Mouse (Mus musculus) lung, postnatal 0 days (tissue): ENCODE results near the gene Olfr1499. TPM values are rescaled to one million over a fixed set of nuclear protein-coding genes. Genes with fewer than 3 reads are reported as not detected.
"Not testable (repeated sequence)": the region's sequence is repeated elsewhere in the genome, so short reads cannot be mapped to it uniquely, and the experiment has no call there.

Source experiments
- ATAC-seq: fragments of 200-750 bp; cut with Nextera tagmentation; 2 replicates; pipeline ENCODE4 v1.8.0; 2017; ENCODE audit warnings: moderate library complexity
- DNase-seq: peaks from one replicate; pipeline ENCODE4 v3.0.0-alpha.2; 2016; ENCODE audit warnings: low spot score
- H3K27ac ChIP-seq: fragments of 300-500 bp; sonication (generic); 2 replicates; pipeline ENCODE4 v1.5.1; 2014; ENCODE audit warnings: antibody characterized with exemption, mild to moderate bottlenecking, low read length, mixed read lengths
- H3K27me3 ChIP-seq: fragments of 300-500 bp; sonication (generic); replicated peaks from 2 replicates; pipeline ENCODE4 v1.6.1; 2014; ENCODE audit warnings: low read length, mixed read lengths; ENCODE audit not compliant: insufficient read depth
- H3K36me3 ChIP-seq: fragments of 300-500 bp; sonication (generic); 2 replicates; pipeline ENCODE4 v1.6.1; 2014; ENCODE audit warnings: low read length, mixed read lengths; ENCODE audit not compliant: insufficient read depth
- H3K4me1 ChIP-seq: fragments of 300-500 bp; sonication (generic); 2 replicates; pipeline ENCODE4 v1.6.1; 2014; ENCODE audit warnings: antibody characterized with exemption, low read depth, low read length, mixed read lengths; ENCODE audit not compliant: insufficient read depth
- H3K4me2 ChIP-seq: fragments of 300-500 bp; sonication (generic); replicated peaks from 2 replicates; pipeline ENCODE4 v1.6.1; 2014; ENCODE audit warnings: low read depth, mild to moderate bottlenecking, low read length, moderate library complexity, mixed read lengths
- H3K4me3 ChIP-seq: fragments of 300-500 bp; sonication (generic); 2 replicates; pipeline ENCODE4 v1.5.1; 2014; ENCODE audit warnings: low read depth, low read length
- H3K9ac ChIP-seq: fragments of 300-500 bp; sonication (generic); replicated peaks from 2 replicates; pipeline ENCODE4 v1.6.1; 2014; ENCODE audit warnings: low read depth, mild to moderate bottlenecking
- H3K9me3 ChIP-seq: fragments of 300-500 bp; sonication (generic); 2 replicates; pipeline ENCODE4 v1.6.1; 2016; ENCODE audit warnings: low read length, mixed read lengths
- CTCF ChIP-seq: IDR thresholded peaks from 2 replicates; pipeline ENCODE4 v1.5.1; 2016; ENCODE audit warnings: antibody characterized with exemption, mild to moderate bottlenecking
- EP300 ChIP-seq: IDR thresholded peaks from 2 replicates; pipeline ENCODE4 v1.6.1; 2016; ENCODE audit warnings: antibody characterized with exemption, mild to moderate bottlenecking, control low read depth
- WGBS: fragments of 180-500 bp; shearing (Covaris S2); extraction: QIAGEN DNeasy Blood & Tissue Kit; methylation state at CpG from one replicate; pipeline ENCODE4 v1.1.7; 2014; 5-methylcytosine and 5-hydroxymethylcytosine counted together
- polyA plus RNA-seq: library from polyadenylated mRNA; unstranded; fragments of >200 nt; fragmentation: Nextera tagmentation; extraction: Ambion mirVana; gene quantifications from 2 replicates; pipeline ENCODE4 v1.2.1, GENCODE M21; 2015

The Olfr1499 gene
- polyA plus RNA-seq, 1 experiment from 2014 or later, result not detected

DNA sequence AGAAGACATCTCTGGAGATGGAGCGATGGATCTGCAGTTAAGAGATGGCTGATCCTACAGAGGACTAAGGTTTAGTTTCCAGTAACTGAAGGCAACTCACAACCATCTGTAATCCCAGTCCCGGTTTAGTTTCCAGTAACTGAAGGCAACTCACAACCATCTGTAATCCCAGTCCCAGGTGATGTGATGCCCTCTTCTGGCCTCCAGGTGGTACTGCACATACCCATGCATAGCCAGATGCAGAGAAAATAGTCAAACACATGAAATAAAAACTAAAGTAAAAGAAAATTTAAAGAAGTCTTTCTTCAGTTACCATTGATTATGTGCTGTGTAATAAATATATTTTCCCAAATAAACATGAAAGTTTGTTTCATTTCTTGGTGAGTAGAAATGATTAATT lies 6.4 kb downstream of the Olfr1499 start:
- no peaks in the 10 kb centered on the region for H3K9me3 ChIP-seq
- H3K27me3 ChIP-seq, result no peaks in the 10 kb centered on the region
- H3K4me3 ChIP-seq, result no peak overlapping the region
- no peak for DNase-seq
- TF ChIP-seq CTCF (0 out of 2 replicates have a peak, but pooled peaks have one; percentile 2), EP300 (no peak)
- 59% methylated on average over 2 of the region's 2 CpGs for WGBS
- no peak for ATAC-seq
- no peak overlapping the region for H3K27ac ChIP-seq
- H3K9ac ChIP-seq, result no peak overlapping the region
- H3K4me1 ChIP-seq, result no peaks in the 10 kb centered on the region
- H3K36me3 ChIP-seq, result no peaks in the 10 kb centered on the region
- no peak overlapping the region for H3K4me2 ChIP-seq

DNA sequence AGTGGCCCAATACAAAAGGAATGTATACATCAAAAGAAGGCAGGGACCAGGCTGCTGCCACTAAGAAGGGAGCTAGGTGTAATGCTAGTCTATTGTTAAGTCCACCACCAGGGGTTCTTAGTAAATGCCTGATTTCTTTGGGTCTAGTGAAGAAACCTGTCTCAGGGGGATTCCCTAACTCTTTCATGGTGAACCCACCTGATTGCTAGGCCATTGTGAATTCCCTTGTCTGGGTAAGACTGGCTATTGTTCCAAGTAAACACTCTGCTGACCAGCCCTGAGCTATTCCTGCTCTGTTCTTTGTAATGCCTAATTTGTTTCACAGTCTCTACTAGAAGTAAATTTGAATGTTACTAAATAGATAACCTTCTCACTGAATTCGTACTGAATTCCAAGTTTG lies 13.8 kb downstream of the Olfr1499 start:
- not testable (repeated sequence) for H3K9me3 ChIP-seq, H3K27me3 ChIP-seq, H3K9ac ChIP-seq, DNase-seq, H3K36me3 ChIP-seq, ATAC-seq, H3K4me1 ChIP-seq, H3K4me3 ChIP-seq, H3K4me2 ChIP-seq, H3K27ac ChIP-seq
- WGBS, result 46% methylated on average over 1 of the region's 1 CpGs

DNA sequence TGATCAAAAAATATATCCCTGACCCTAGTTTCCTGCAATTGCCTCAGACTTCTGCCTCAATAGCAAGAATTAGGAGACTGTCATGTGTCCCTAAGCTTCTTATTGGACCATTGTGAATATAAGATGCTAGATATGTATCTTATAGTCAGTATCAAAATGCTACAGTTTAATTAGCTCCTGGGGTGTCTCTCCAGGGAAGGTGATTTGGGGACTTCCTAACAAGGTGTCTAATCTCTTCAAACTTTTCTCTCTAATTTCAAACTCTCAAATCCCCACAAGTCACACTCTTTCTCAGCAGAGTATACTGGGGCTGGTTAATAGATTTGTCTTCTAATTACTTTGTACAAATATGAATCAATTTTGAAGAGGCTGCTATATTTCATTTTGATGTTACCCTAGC lies 21.1 kb downstream of the Olfr1499 start, which contains the start of gene Olfr1497:
Gene Olfr1497, minus strand, starts transcription at position 101 of the 400 bp plus-strand sequence.
- H3K27ac ChIP-seq, result no peak within 1 kb of the TSS
- no peaks in the 10 kb centered on the region for H3K27me3 ChIP-seq
- no peak within 1 kb of the TSS for H3K9ac ChIP-seq
- H3K4me3 ChIP-seq, result no peak within 1 kb of the TSS
- TF ChIP-seq EP300 (no peak), CTCF (no peak)
- H3K9me3 ChIP-seq, result no peaks in the 10 kb centered on the region
- DNase-seq (no peak), ATAC-seq (no peak)
- no peak within 1 kb of the TSS for H3K4me2 ChIP-seq
- H3K36me3 ChIP-seq, result no peaks in the 10 kb centered on the region
- H3K4me1 ChIP-seq, result no peaks in the 10 kb centered on the region

DNA sequence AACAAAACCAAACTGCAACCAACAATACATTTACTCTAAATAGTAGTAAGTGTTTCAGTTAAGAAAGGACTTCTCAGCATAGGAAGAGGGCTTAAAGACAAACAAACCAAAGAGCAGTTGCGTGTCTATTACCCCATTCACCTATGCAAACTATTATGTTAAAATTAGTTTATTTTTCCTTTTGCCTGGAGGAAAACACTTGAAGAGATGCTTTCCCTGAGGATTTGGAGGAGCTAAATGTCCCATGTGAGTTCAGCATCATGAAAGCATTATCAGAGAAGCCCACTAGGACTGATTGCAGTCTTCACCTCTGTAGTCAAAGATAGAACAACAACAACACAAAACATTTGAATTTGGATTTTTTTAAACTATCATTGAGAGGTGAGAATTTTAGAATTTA lies 41.7 kb downstream of the Olfr1499 start, which contains the start of gene Olfr1496:
Gene Olfr1496, plus strand, starts transcription at position 301 of the 400 bp plus-strand sequence.
- H3K4me1 ChIP-seq, result no peaks in the 10 kb centered on the region
- H3K4me3 ChIP-seq, result no peak within 1 kb of the TSS
- no peak within 1 kb of the TSS for H3K9ac ChIP-seq
- WGBS, result 73% methylated on average over 1 of the region's 1 CpGs
- H3K27me3 ChIP-seq, result no peaks in the 10 kb centered on the region
- no peaks in the 10 kb centered on the region for H3K9me3 ChIP-seq
- ATAC-seq (no peak), DNase-seq (no peak)
- no peak for TF ChIP-seq EP300
- no peak for TF ChIP-seq CTCF
- no peak within 1 kb of the TSS for H3K4me2 ChIP-seq
- no peak within 1 kb of the TSS for H3K27ac ChIP-seq
- no peaks in the 10 kb centered on the region for H3K36me3 ChIP-seq

DNA sequence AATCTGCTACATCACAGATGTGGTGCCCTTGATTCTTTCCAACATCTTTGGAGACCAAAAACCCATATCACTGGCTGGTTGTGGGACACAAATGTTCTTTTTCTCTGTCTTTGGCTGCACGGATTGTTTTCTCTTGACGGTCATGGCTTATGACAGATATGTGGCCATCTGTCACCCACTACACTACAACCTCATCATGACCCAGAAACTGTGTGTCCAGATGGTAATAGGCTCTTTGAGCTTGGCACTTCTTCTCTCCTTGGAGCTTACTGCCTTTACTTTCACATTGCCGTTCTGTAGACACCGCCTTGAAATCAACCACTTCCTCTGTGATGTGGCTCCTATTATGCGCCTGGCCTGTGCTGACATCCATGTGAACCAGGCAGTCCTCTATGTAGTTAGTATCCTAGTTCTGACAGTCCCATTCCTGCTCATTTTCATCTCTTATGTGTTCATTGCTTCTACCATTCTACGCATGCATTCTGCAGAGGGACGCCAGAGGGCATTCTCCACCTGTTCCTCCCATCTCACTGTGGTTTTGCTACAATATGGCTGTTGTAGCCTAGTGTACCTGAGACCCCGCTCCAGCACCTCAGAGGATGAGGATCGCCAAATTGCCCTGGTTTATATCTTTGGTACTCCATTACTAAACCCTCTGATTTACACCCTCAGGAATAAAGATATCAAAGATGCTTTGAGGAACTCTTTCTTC lies 50.5 kb downstream of the Olfr1499 start:
- no peaks in the 10 kb centered on the region for H3K4me1 ChIP-seq
- H3K4me3 ChIP-seq, result no peak overlapping the region
- ATAC-seq (no peak), DNase-seq (no peak)
- H3K27ac ChIP-seq, result no peak overlapping the region
- no peaks in the 10 kb centered on the region for H3K36me3 ChIP-seq
- no peaks in the 10 kb centered on the region for H3K27me3 ChIP-seq
- no peaks in the 10 kb centered on the region for H3K9me3 ChIP-seq
- WGBS, result 85% methylated on average over 9 of the region's 9 CpGs
- no peak for TF ChIP-seq EP300
- no peak for TF ChIP-seq CTCF
- H3K9ac ChIP-seq, result no peak overlapping the region
- H3K4me2 ChIP-seq, result no peak overlapping the region

DNA sequence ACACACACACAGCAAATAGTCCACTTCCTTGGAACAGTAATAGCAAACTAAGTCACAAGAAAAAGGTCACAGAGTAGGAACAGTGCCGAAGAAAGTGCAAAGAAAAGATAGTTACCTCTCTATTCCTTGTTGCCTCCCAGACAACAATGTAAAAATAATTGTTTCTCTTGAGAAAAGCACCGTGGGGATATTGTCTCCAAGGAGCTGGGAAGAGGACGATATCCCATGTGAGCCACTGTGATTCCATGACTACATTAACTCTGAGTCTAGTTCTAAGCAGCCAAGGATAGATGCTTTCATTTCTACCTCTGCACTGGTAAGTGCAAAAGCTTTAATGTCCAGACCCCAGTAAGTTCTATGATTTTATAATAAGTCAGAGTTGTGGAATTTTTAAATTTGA lies 54.9 kb downstream of the Olfr1499 start, which contains the start of gene Olfr1495:
Gene Olfr1495, plus strand, starts transcription at position 301 of the 400 bp plus-strand sequence.
- H3K9ac ChIP-seq, result no peak within 1 kb of the TSS
- no peaks in the 10 kb centered on the region for H3K4me1 ChIP-seq
- no peaks in the 10 kb centered on the region for H3K36me3 ChIP-seq
- no peak within 1 kb of the TSS for H3K4me3 ChIP-seq
- H3K27me3 ChIP-seq, result no peaks in the 10 kb centered on the region
- DNase-seq, result no peak
- TF ChIP-seq EP300 (no peak), CTCF (no peak)
- H3K27ac ChIP-seq, result no peak within 1 kb of the TSS
- no peaks in the 10 kb centered on the region for H3K9me3 ChIP-seq
- WGBS, result 75% methylated on average over 3 of the region's 3 CpGs
- ATAC-seq, result no peak
- no peak within 1 kb of the TSS for H3K4me2 ChIP-seq

Other genes with a start within 250 kb of the Olfr1499 start
- gene Olfr1484, start 235.9 kb downstream of the Olfr1499 start, polyA plus RNA-seq, result not detected in 2 replicates
- not detected in 2 replicates for gene Olfr1487, start 202.1 kb downstream of the Olfr1499 start, polyA plus RNA-seq
- gene Olfr1489, start 187.8 kb downstream of the Olfr1499 start, polyA plus RNA-seq, result not detected in 2 replicates
- not detected in 2 replicates for gene Olfr1490, start 168.4 kb downstream of the Olfr1499 start, polyA plus RNA-seq
- gene Olfr1491, start 122.2 kb downstream of the Olfr1499 start, polyA plus RNA-seq, result not detected in 2 replicates
- gene Olfr1493-ps1, start 96.2 kb downstream of the Olfr1499 start, polyA plus RNA-seq, result not detected in 2 replicates
- gene Olfr1494, start 79.7 kb downstream of the Olfr1499 start, polyA plus RNA-seq, result not detected in 2 replicates
- not detected in 2 replicates for gene Olfr1495, start 54.8 kb downstream of the Olfr1499 start, polyA plus RNA-seq
- gene Olfr1496, start 41.6 kb downstream of the Olfr1499 start, polyA plus RNA-seq, result not detected in 2 replicates
- gene Olfr1497, start 21.2 kb downstream of the Olfr1499 start, polyA plus RNA-seq, result not detected in 2 replicates
- not detected in 2 replicates for gene Olfr1500, start 11.0 kb upstream of the Olfr1499 start, polyA plus RNA-seq
- not detected in 2 replicates for gene Olfr1501, start 31.2 kb upstream of the Olfr1499 start, polyA plus RNA-seq
- gene Olfr1502, start 42.3 kb upstream of the Olfr1499 start, polyA plus RNA-seq, result not detected in 2 replicates
- gene Olfr1504, start 78.5 kb upstream of the Olfr1499 start, polyA plus RNA-seq, result not detected in 2 replicates
- gene Olfr1505, start 94.1 kb upstream of the Olfr1499 start, polyA plus RNA-seq, result not detected in 2 replicates